Mouse (Mus musculus) c-Kit-negative CD71-positive TER-119-positive erythroid progenitor cells, embryonic 14.5 days (primary cell): ENCODE data around the gene Dppa1.
"Not testable (repeated sequence)": the region's sequence is repeated elsewhere in the genome, so short reads cannot be mapped to it uniquely, and the experiment has no call there.

Source experiments
- DNase-seq: peaks from one replicate; pipeline ENCODE4 v3.0.0-alpha.2; 2013; ENCODE audit warnings: low read depth, low spot score

Dppa1 gene

GRCm38 (mm10) chr11:46629211-46629795, at the start of gene Dppa1:
TSS of gene Dppa1 (minus strand) at chr11:46629261.
- DNase-seq, result no peak

- DNase-seq, result no peak
These were observed 38.9 kb upstream of the Dppa1 start for GRCm38 (mm10) chr11:46667938-46668337.

- no peak for DNase-seq
These were observed 38.0 kb upstream of the Dppa1 start for GRCm38 (mm10) chr11:46667105-46667504.

GRCm38 (mm10) chr11:46665599-46666522, 36.8 kb upstream of the Dppa1 start:
- no peak for DNase-seq

- no peak for DNase-seq
These were observed 34.2 kb upstream of the Dppa1 start for GRCm38 (mm10) chr11:46663215-46663614.

GRCm38 (mm10) chr11:46652476-46652875, 23.4 kb upstream of the Dppa1 start:
- DNase-seq, result no peak

GRCm38 (mm10) chr11:46649655-46650054, 20.6 kb upstream of the Dppa1 start:
- not testable (repeated sequence) for DNase-seq

GRCm38 (mm10) chr11:46644824-46645223, 15.8 kb upstream of the Dppa1 start:
- DNase-seq, result no peak

- DNase-seq, result no peak
These were observed 7.5 kb upstream of the Dppa1 start for GRCm38 (mm10) chr11:46636568-46636967.

GRCm38 (mm10) chr11:46635516-46635915, 6.5 kb upstream of the Dppa1 start:
- DNase-seq, result not testable (repeated sequence)

GRCm38 (mm10) chr11:46631635-46632034, 2.6 kb upstream of the Dppa1 start:
- DNase-seq, result no peak

GRCm38 (mm10) chr11:46620414-46621168, 8.5 kb downstream of the Dppa1 start:
- no peak for DNase-seq

GRCm38 (mm10) chr11:46619929-46620328, 9.1 kb downstream of the Dppa1 start:
- no peak for DNase-seq

- DNase-seq, result no peak
These were observed 36.6 kb downstream of the Dppa1 start for GRCm38 (mm10) chr11:46592416-46592815.

- no peak for DNase-seq
These were observed 46.3 kb downstream of the Dppa1 start for GRCm38 (mm10) chr11:46582741-46583140.

- DNase-seq, result no peak
These were observed 48.6 kb downstream of the Dppa1 start for GRCm38 (mm10) chr11:46580428-46580827.

GRCm38 (mm10) chr11:46578771-46579281, 50.2 kb downstream of the Dppa1 start:
- no peak for DNase-seq

GRCm38 (mm10) chr11:46571327-46571726, 57.7 kb downstream of the Dppa1 start, which contains the start of gene BC053393:
TSS of gene BC053393 (plus strand) at chr11:46571536.
- no peak for DNase-seq

- no peak for DNase-seq
These were observed 60.0 kb downstream of the Dppa1 start for GRCm38 (mm10) chr11:46569107-46569506.

- DNase-seq, result no peak
These were observed 63.1 kb downstream of the Dppa1 start for GRCm38 (mm10) chr11:46565967-46566366.

GRCm38 (mm10) chr11:46564671-46565070, 64.4 kb downstream of the Dppa1 start:
- DNase-seq, result no peak

- no peak for DNase-seq
These were observed 68.0 kb downstream of the Dppa1 start for GRCm38 (mm10) chr11:46561096-46561495.
